Mouse (Mus musculus) hindbrain, embryonic 14.5 days (tissue): ENCODE data around the gene Sipa1l3. TPM values are rescaled to one million over a fixed set of nuclear protein-coding genes. Genes with fewer than 3 reads are reported as not detected.

ENCODE experiments used
- ATAC-seq: fragments of 200-750 bp; cut with Nextera tagmentation; 2 replicates; pipeline ENCODE4 v1.8.0; 2017; ENCODE audit warnings: moderate number of reproducible peaks, mild to moderate bottlenecking, moderate TSS enrichment, moderate library complexity; ENCODE audit not compliant: low FRiP score
- DNase-seq: peaks from one replicate; pipeline ENCODE4 v3.0.0-alpha.2; 2015; ENCODE audit warnings: low spot score
- H3K27ac ChIP-seq: fragments of 300-500 bp; sonication (generic); 2 replicates; pipeline ENCODE4 v1.5.1; 2014; ENCODE audit warnings: mild to moderate bottlenecking, moderate library complexity
- H3K27me3 ChIP-seq: fragments of 300-500 bp; sonication (generic); 2 replicates; pipeline ENCODE4 v1.6.1; 2014; ENCODE audit warnings: mild to moderate bottlenecking, low read length, mixed read lengths; ENCODE audit not compliant: control insufficient read depth, insufficient read depth
- H3K36me3 ChIP-seq: fragments of 300-500 bp; sonication (generic); replicated peaks from 2 replicates; pipeline ENCODE4 v1.6.1; 2014; ENCODE audit not compliant: control insufficient read depth, insufficient read depth
- H3K4me1 ChIP-seq: fragments of 300-500 bp; sonication (generic); replicated peaks from 2 replicates; pipeline ENCODE4 v1.6.1; 2014; ENCODE audit warnings: antibody characterized with exemption, low read length, mixed read lengths; ENCODE audit not compliant: control insufficient read depth, insufficient read depth
- H3K4me2 ChIP-seq: fragments of 300-500 bp; sonication (generic); replicated peaks from 2 replicates; pipeline ENCODE4 v1.6.1; 2014; ENCODE audit warnings: mild to moderate bottlenecking, moderate library complexity
- H3K4me3 ChIP-seq: fragments of 300-500 bp; sonication (generic); replicated peaks from 2 replicates; pipeline ENCODE4 v1.5.1; 2014; ENCODE audit warnings: mild to moderate bottlenecking, low read length
- H3K9ac ChIP-seq: fragments of 300-500 bp; sonication (generic); 2 replicates; pipeline ENCODE4 v1.6.1; 2014
- H3K9me3 ChIP-seq: fragments of 300-500 bp; sonication (generic); 2 replicates; pipeline ENCODE4 v1.6.1; 2016; ENCODE audit warnings: low read length; ENCODE audit not compliant: control insufficient read depth
- WGBS: fragments of 180-500 bp; shearing (Covaris S2); extraction: QIAGEN DNeasy Blood & Tissue Kit; methylation state at CpG from one replicate; pipeline ENCODE4 v1.1.7; 2014; 5-methylcytosine and 5-hydroxymethylcytosine counted together
- polyA plus RNA-seq: library from polyadenylated mRNA; unstranded; fragments of >200 nt; fragmentation: Nextera tagmentation; extraction: Ambion mirVana; gene quantifications from 2 replicates; pipeline ENCODE4 v1.2.1, GENCODE M21; 2014

The Sipa1l3 gene
- polyA plus RNA-seq, 1 experiment from 2014 or later: 21.4 TPM

DNA sequence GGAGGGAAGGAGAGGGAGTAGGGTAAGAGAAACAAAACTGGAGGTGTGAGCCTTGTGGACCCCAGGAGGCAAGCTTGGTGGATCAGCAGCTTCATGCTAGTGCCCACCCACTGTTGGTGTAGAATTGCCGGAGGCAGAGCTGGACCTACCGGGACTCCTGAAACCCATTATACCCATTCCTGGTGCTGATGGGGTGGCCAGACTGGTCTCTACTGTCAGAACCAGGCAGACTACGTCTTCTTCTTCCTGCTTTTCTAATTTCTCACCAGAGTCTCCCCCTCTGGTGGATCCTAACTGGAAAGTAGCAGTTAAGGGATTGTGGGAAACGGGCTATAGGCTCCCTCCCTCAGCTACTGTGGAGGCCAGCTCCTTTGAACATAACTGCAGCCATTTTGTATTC lies 23.2 kb upstream of the Sipa1l3 start:
- DNase-seq (no peak), ATAC-seq (no peak)
- Histone ChIP-seq H3K27me3 (no peaks in the 10 kb centered on the region), H3K9ac (no peak overlapping the region), H3K9me3 (no peaks in the 10 kb centered on the region), H3K4me3 (no peak overlapping the region), H3K4me1 (no peaks in the 10 kb centered on the region), H3K27ac (no peak overlapping the region), H3K36me3 (no peaks in the 10 kb centered on the region), H3K4me2 (no peak overlapping the region)
- 83% methylated on average over 4 of the region's 4 CpGs for WGBS

GRCm38 (mm10) chr7:29541186-29541585 lies 22.7 kb upstream of the Sipa1l3 start:
- H3K4me2 ChIP-seq: no peak overlapping the region
- H3K4me3 ChIP-seq: no peak overlapping the region
- H3K9ac ChIP-seq: no peak overlapping the region
- no peak for DNase-seq
- H3K27ac ChIP-seq: no peak overlapping the region
- no peaks in the 10 kb centered on the region for H3K4me1 ChIP-seq
- 94% methylated on average over 5 of the region's 5 CpGs for WGBS
- no peaks in the 10 kb centered on the region for H3K9me3 ChIP-seq
- H3K27me3 ChIP-seq: no peaks in the 10 kb centered on the region
- ATAC-seq: no peak
- H3K36me3 ChIP-seq: no peaks in the 10 kb centered on the region

DNA sequence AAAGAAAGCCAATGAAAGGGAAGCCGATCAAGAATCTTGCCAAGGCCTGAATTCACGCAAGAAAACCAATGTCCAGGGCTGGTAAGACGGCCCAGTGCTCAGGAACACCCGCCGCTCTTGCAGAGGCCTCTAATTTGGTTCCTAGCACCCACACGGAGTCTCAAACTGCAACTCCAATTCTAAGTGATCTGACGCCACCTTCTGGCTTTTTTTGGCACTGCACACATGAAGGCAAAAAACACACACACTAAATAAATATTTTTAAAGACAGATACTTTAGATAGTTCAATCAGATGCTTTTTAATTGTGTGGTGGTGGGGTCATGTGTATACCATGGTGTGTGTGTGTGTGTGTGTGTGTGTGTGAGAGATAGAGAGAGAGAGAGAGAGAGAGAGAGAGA lies 22.2 kb upstream of the Sipa1l3 start:
- no peak for ATAC-seq
- H3K4me2 ChIP-seq: no peak overlapping the region

DNA sequence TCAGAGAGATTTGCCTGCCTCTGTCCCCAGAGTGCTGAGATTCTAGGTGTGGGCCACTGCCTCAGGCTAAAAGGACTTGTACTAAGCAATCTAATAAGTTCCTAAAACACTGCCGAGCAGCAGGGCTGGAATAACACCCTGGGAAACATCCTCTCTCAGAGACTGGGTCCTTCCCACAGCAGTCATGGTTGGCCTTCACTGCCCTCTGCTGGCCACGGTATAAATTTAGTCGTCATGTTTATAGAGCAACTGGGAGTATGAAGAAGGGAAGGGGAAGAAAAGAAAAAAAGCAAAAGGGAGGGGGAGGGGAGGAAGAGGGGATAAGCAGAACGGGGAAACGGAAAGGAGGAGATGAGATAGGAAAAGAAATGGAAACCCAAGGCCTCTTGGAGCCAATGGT lies 5.3 kb upstream of the Sipa1l3 start:
- Histone ChIP-seq H3K36me3 (no peaks in the 10 kb centered on the region), H3K4me3 (no peak overlapping the region), H3K4me1 (no peaks in the 10 kb centered on the region; the same call in 1 of the 2 replicates), H3K27me3 (no peaks in the 10 kb centered on the region), H3K27ac (no peak overlapping the region), H3K4me2 (no peak overlapping the region), H3K9me3 (no peaks in the 10 kb centered on the region), H3K9ac (no peak overlapping the region)
- 2% methylated on average over 5 of the region's 5 CpGs for WGBS
- ATAC-seq: 0 out of 2 replicates have a peak, but pooled peaks have one; percentile 14
- DNase-seq: peak; percentile 81

More for the DNA sequence above, 22.2 kb upstream of the Sipa1l3 start:
- Histone ChIP-seq H3K27ac (no peak overlapping the region), H3K4me3 (no peak overlapping the region), H3K9ac (no peak overlapping the region), H3K36me3 (no peaks in the 10 kb centered on the region), H3K27me3 (no peaks in the 10 kb centered on the region), H3K4me1 (no peaks in the 10 kb centered on the region), H3K9me3 (no peaks in the 10 kb centered on the region)
- 94% methylated on average over 7 of the region's 7 CpGs for WGBS
- no peak for DNase-seq

DNA sequence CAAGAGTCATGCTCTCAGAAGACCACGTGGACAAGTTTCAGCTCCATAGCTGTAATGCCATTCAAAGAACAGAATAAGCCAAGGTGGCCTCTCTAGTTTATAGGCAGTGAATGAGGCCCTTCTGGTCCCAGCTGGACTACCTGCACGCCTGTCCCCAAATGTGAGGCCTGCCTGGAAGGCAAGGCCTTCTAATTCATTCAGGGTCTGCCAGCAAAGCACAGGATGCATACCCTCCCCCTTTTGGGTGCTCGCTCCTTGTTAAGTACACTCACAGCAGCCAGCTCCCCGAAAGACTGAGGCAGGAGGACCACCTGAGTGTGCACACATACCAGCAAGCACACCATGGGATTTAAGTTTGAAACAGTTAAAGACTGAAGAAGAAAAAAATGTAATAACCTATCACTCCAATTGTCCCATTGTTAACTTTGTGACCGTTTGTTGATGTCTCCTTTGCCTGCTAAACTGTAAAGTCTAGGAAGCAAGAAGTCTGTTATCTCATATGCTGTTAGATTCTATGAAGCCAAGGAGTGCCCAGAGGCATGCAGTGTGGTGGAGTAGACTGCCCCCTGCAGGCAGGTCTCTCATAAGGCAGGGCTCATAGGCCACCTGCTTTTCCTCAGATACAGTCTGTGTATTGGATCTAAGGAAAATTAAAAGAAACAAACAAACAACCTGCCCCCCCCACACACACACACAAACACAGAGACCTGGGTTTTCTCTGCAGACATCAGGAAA lies 3.6 kb upstream of the Sipa1l3 start:
- no peaks in the 10 kb centered on the region for H3K9me3 ChIP-seq
- H3K9ac ChIP-seq: no peak overlapping the region
- H3K4me1 ChIP-seq: peaks cover 7% of the 10 kb centered on the region
- no peak overlapping the region for H3K27ac ChIP-seq
- H3K36me3 ChIP-seq: no peaks in the 10 kb centered on the region
- DNase-seq (peak; percentile 89), ATAC-seq (no peak)
- 65% methylated on average over 5 of the region's 5 CpGs for WGBS
- H3K27me3 ChIP-seq: no peaks in the 10 kb centered on the region
- no peak overlapping the region for H3K4me2 ChIP-seq
- H3K4me3 ChIP-seq: no peak overlapping the region

GRCm38 (mm10) chr7:29521365-29521764 lies 2.9 kb upstream of the Sipa1l3 start:
- Histone ChIP-seq H3K36me3 (no peaks in the 10 kb centered on the region), H3K4me2 (no peak overlapping the region), H3K27me3 (no peaks in the 10 kb centered on the region), H3K27ac (no peak overlapping the region), H3K4me1 (peaks cover 13% of the 10 kb centered on the region), H3K4me3 (no peak overlapping the region), H3K9me3 (no peaks in the 10 kb centered on the region), H3K9ac (no peak overlapping the region)
- 74% methylated on average over 5 of the region's 5 CpGs for WGBS
- ATAC-seq (no peak), DNase-seq (no peak)

DNA sequence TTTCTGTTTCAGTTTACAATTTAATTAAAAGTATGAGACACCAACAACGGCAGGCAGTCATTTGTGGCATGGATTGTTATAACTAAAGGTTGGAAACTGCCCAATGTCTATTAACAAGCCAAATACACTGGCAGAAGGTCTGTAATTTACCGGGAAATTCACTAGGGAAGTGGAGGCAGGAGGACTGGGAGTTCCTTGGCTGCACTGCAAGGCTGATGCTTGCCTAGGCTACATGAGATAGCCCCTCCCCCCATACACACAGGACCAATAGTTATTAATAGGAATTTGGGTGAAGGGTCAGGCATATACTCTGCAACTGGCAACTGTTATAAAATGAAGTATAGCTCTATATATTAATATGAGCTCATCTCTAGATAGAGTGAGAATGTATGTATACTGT lies 2.4 kb upstream of the Sipa1l3 start:
- H3K4me3 ChIP-seq: no peak overlapping the region
- no peak overlapping the region for H3K4me2 ChIP-seq
- WGBS: 59% methylated on average over 2 of the region's 2 CpGs
- no peak overlapping the region for H3K27ac ChIP-seq
- H3K36me3 ChIP-seq: no peaks in the 10 kb centered on the region
- no peaks in the 10 kb centered on the region for H3K9me3 ChIP-seq
- H3K27me3 ChIP-seq: no peaks in the 10 kb centered on the region
- H3K4me1 ChIP-seq: peaks cover 13% of the 10 kb centered on the region
- no peak overlapping the region for H3K9ac ChIP-seq
- ATAC-seq (no peak), DNase-seq (no peak)

- Histone ChIP-seq H3K4me3 (peak overlapping the region; percentile 57), H3K36me3 (no peaks in the 10 kb centered on the region), H3K9ac (peak overlapping the region; percentile 65), H3K4me1 (peaks cover 13% of the 10 kb centered on the region), H3K9me3 (no peaks in the 10 kb centered on the region), H3K27ac (peak overlapping the region; percentile 89), H3K27me3 (no peaks in the 10 kb centered on the region), H3K4me2 (peak overlapping the region; percentile 80)
- WGBS: under 1% methylated on average over 19 of the region's 19 CpGs
- ATAC-seq (peak; percentile 24; the same call in 1 of the 2 replicates), DNase-seq (no peak)
Measured at GRCm38 (mm10) chr7:29519211-29519550, 740 bp upstream of the Sipa1l3 start.

- H3K9ac ChIP-seq: peak overlapping the region; percentile 65
- peak overlapping the region; percentile 57 for H3K4me3 ChIP-seq
- H3K27me3 ChIP-seq: no peaks in the 10 kb centered on the region
- ATAC-seq: peak; percentile 31
- H3K4me1 ChIP-seq: peaks cover 13% of the 10 kb centered on the region
- no peaks in the 10 kb centered on the region for H3K36me3 ChIP-seq
- DNase-seq: peak; percentile 42
- peak overlapping the region; percentile 89; the same call in 1 of the 2 replicates for H3K27ac ChIP-seq
- no peaks in the 10 kb centered on the region for H3K9me3 ChIP-seq
- H3K4me2 ChIP-seq: peak overlapping the region; percentile 80
- under 1% methylated on average over 28 of the region's 28 CpGs for WGBS
Measured at GRCm38 (mm10) chr7:29518054-29518420, 404 bp downstream of the Sipa1l3 start.
